Mouse (Mus musculus): ENCODE data around the gene Smim5.

The Smim5 gene

GRCm38 (mm10) chr11:115892213-115892612 lies 7.6 kb upstream of the Smim5 start:
- in situ Hi-C loops (cut with MboI; ENCODE audit: unreplicated experiment in 2 of 2) = loop anchor here in 1 of 2 experiments (25.0 kb wide), 1 partner anchor 920 kb away; no protein-coding TSS in a partner anchor

GRCm38 (mm10) chr11:115893071-115893470 lies 6.7 kb upstream of the Smim5 start:
- in situ Hi-C loops (cut with MboI; ENCODE audit: unreplicated experiment in 2 of 2) = loop anchor here in 1 of 2 experiments (25.0 kb wide), 1 partner anchor 919 kb away; no protein-coding TSS in a partner anchor

- in situ Hi-C loops (cut with MboI; ENCODE audit: unreplicated experiment in 2 of 2) = loop anchor here in 1 of 2 experiments (25.0 kb wide), 1 partner anchor 917 kb away; no protein-coding TSS in a partner anchor
Observed at GRCm38 (mm10) chr11:115894755-115895520, 4.8 kb upstream of the Smim5 start.

- in situ Hi-C loops (cut with MboI; ENCODE audit: unreplicated experiment in 2 of 2) = loop anchor here in 1 of 2 experiments (25.0 kb wide), 1 partner anchor 914 kb away; no protein-coding TSS in a partner anchor
Observed at GRCm38 (mm10) chr11:115898446-115898845, 1.3 kb upstream of the Smim5 start.

GRCm38 (mm10) chr11:115898886-115899285 lies 880 bp upstream of the Smim5 start:
- in situ Hi-C loops (cut with MboI; ENCODE audit: unreplicated experiment in 2 of 2) = loop anchor here in 1 of 2 experiments (25.0 kb wide), 1 partner anchor 913 kb away; no protein-coding TSS in a partner anchor

- in situ Hi-C loops (cut with MboI; ENCODE audit: unreplicated experiment in 2 of 2) = no loop called here
Observed at GRCm38 (mm10) chr11:115900561-115901337, 983 bp downstream of the Smim5 start.

- in situ Hi-C loops (cut with MboI; ENCODE audit: unreplicated experiment in 2 of 2) = no loop called here
Observed at GRCm38 (mm10) chr11:115901338-115902161, 1.8 kb downstream of the Smim5 start.

- in situ Hi-C loops (cut with MboI; ENCODE audit: unreplicated experiment in 2 of 2) = no loop called here
Observed at GRCm38 (mm10) chr11:115902177-115902576, 2.4 kb downstream of the Smim5 start.

GRCm38 (mm10) chr11:115902831-115903230 lies 3.1 kb downstream of the Smim5 start:
- in situ Hi-C loops (cut with MboI; ENCODE audit: unreplicated experiment in 2 of 2) = no loop called here

- in situ Hi-C loops (cut with MboI; ENCODE audit: unreplicated experiment in 2 of 2) = no loop called here
Observed at GRCm38 (mm10) chr11:115903384-115904230, 3.8 kb downstream of the Smim5 start.

GRCm38 (mm10) chr11:115904231-115904955 lies 4.6 kb downstream of the Smim5 start:
- in situ Hi-C loops (cut with MboI; ENCODE audit: unreplicated experiment in 2 of 2) = no loop called here

- in situ Hi-C loops (cut with MboI; ENCODE audit: unreplicated experiment in 2 of 2) = no loop called here
Observed at GRCm38 (mm10) chr11:115904956-115905790, 5.4 kb downstream of the Smim5 start.

- in situ Hi-C loops (cut with MboI; ENCODE audit: unreplicated experiment in 2 of 2) = no loop called here
Observed at GRCm38 (mm10) chr11:115906116-115906515, 6.3 kb downstream of the Smim5 start.

GRCm38 (mm10) chr11:115906521-115906920 lies 6.8 kb downstream of the Smim5 start:
- in situ Hi-C loops (cut with MboI; ENCODE audit: unreplicated experiment in 2 of 2) = no loop called here

- in situ Hi-C loops (cut with MboI; ENCODE audit: unreplicated experiment in 2 of 2) = loop anchor here in 1 of 2 experiments (10.0 kb wide), 1 partner anchor 544 kb away; no protein-coding TSS in a partner anchor
Observed at GRCm38 (mm10) chr11:115911134-115911561, 11.4 kb downstream of the Smim5 start.

- in situ Hi-C loops (cut with MboI; ENCODE audit: unreplicated experiment in 2 of 2) = loop anchor here in 1 of 2 experiments (10.0 kb wide), 1 partner anchor 543 kb away; no protein-coding TSS in a partner anchor
Observed at GRCm38 (mm10) chr11:115911632-115912376, 12.0 kb downstream of the Smim5 start, which contains the start of gene Smim6. Smim6 (plus strand) TSS chr11:115912017.

GRCm38 (mm10) chr11:115916579-115916978 lies 16.8 kb downstream of the Smim5 start:
- in situ Hi-C loops (cut with MboI; ENCODE audit: unreplicated experiment in 2 of 2) = loop anchor here in 1 of 2 experiments (10.0 kb wide), 1 partner anchor 538 kb away; no protein-coding TSS in a partner anchor

Data from v-Abl transformed pro-B cells (cell line).